Mouse (Mus musculus) bone marrow macrophage, adult 2 months (primary cell): ENCODE results near the gene Cc2d2a. TPM values are rescaled to one million over a fixed set of nuclear protein-coding genes. Genes with fewer than 3 reads are reported as not detected.

Source experiments
- H3K27ac ChIP-seq: 2 replicates; pipeline ENCODE4 v1.5.1; 2012; ENCODE audit warnings: low read depth, low read length; ENCODE audit not compliant: insufficient read depth
- H3K4me1 ChIP-seq: 2 replicates; pipeline ENCODE4 v1.6.1; 2012; ENCODE audit warnings: low read length; ENCODE audit not compliant: control insufficient read depth, insufficient read depth
- H3K4me3 ChIP-seq: 2 replicates; pipeline ENCODE4 v1.5.1; 2012; ENCODE audit warnings: mild to moderate bottlenecking, low read length, moderate library complexity; ENCODE audit not compliant: insufficient read depth
- CTCF ChIP-seq: IDR thresholded peaks from 2 replicates; pipeline ENCODE4 v1.5.1; 2012; ENCODE audit warnings: low read depth, mild to moderate bottlenecking, low read length, moderate library complexity
- POLR2A ChIP-seq: IDR thresholded peaks from 2 replicates; pipeline ENCODE4 v1.6.1; 2012; ENCODE audit warnings: mild to moderate bottlenecking, low read depth, low read length, borderline replicate concordance
- polyA plus RNA-seq: library from polyadenylated mRNA; stranded (reverse); fragments of >200 nt; gene quantifications from 2 replicates; pipeline ENCODE4 v1.2.4, GENCODE M21; 2012; ENCODE audit not compliant: missing spikeins, insufficient read depth, insufficient read length

The Cc2d2a gene
- polyA plus RNA-seq, 1 experiment, result 0.78 TPM

DNA sequence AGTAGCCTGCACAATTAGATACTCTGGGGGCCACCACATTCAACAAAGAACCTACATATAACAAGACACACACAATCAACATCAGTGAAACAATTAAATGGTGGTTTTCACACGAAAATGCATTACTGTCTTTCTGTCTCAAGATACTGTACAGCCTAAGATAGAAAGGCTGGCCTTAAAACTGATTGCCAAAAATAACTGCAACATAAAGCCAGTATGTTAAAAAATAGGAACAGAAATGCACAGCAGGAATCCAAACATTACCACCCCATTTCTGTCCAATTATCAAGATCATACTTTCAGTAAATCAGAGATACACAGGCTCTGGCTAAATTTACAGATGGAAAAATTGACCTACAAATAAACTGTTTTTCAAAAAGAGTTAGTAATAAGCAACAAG lies 114.8 kb downstream of the Cc2d2a start:
- no peak overlapping the region for H3K4me3 ChIP-seq
- TF ChIP-seq CTCF, result no peak
- no peak for TF ChIP-seq POLR2A

DNA sequence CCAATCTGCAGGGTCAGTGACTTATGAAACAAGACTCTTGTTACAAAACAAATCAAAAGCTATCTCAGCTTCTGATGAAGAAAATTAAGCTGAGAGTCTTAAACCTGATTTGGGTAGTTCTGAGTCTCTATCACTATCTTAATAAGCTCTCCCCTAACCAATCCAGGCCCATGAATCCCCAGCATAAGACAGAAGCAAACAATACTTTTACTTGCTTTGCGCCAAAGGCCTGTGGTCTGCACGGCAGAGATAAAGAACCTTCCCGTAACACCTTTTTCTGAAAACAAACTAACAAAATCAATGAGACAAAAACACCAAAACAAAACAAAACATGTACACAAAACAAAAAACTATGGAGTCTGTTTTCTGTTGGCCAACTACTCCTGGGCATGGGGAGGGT lies 116.4 kb downstream of the Cc2d2a start:
- Histone ChIP-seq H3K4me3 (no peak overlapping the region), H3K4me1 (peaks cover 19% of the 10 kb centered on the region), H3K27ac (no peak overlapping the region)
- no peak for TF ChIP-seq POLR2A
- no peak for TF ChIP-seq CTCF

More for the DNA sequence above, 114.8 kb downstream of the Cc2d2a start:
- Histone ChIP-seq H3K27ac (no peak overlapping the region), H3K4me1 (peaks cover 16% of the 10 kb centered on the region)

DNA sequence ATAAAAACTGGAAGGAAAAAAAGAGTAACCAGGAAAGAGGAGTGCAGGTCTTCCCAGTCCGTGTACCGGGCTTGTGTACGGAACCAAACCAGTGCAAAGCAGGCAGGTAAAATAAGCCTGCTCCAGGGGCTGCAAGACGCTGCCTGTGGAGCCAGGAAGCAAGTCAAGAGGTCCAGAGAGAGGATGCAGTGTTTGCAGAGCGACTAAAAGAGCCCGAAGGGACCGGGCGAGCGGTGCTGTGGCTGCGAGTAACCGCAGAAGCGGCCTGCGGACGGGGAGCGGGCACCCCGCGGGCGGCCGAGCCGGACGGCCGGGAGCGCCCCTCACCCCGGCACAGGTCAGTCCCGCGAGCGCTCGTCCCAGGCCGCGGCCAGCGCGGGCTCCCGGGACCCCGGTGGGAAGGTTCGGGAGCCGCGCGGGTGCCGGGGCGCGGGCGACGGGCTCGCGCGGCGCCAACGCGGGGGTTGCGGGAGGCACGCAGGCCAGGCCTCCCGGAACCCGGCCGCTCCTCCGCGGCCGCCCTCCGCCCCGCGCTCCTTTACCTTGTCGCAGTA lies 119.4 kb downstream of the Cc2d2a start:
- H3K4me3 ChIP-seq, result peak overlapping the region; percentile 100
- TF ChIP-seq CTCF (no peak), POLR2A (no peak)
- H3K4me1 ChIP-seq, result peaks cover 28% of the 10 kb centered on the region
- H3K27ac ChIP-seq, result peak overlapping the region; percentile 65

DNA sequence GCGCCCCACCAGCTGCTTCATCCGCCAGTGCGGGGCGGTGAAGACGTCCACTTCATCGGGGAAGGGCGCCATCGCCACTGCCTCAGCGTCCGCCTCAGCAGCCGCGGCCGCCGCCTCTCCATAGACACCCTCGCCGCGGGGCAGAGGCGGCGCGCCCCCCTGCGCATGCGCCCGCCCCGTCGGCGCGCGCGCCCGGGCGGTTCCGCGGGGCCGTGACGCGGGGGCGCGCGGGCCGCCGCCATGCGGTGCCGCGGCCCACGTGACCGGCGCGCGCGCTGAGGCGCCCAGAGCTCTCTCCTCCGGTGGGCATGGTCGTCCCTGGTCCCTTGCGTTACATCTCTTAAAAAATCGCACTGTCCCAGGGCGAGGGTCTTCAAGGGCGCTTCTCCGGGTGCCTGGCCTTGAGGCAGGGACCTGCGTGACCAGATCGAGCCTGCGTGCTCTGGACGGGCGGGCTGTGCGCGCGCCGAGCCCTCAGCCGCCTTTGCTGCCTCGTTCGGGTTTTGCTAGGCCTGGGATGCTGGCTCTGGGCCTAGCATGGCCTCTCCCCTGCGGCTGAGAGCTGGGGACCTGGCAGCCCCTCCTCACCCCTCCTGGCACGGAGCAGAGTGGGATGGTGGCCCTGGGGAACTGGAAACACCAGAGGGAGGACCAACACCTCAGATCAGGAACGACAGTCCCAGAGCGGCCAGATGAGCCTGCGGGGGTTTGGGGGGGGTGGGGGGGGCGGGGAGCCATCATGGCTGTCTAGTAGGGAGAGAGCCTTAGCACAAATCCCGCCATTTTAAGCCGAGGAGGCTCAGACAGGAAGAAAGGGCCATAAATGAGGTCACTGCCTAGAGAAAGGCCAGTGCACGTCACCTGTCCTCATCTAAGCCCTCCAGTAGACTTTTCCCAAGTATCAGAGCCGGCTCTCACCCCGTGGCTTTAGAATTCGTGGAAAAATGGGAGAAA lies 120.1 kb downstream of the Cc2d2a start:
- no peak for TF ChIP-seq CTCF
- no peak for TF ChIP-seq POLR2A
- peaks cover 32% of the 10 kb centered on the region for H3K4me1 ChIP-seq
- H3K4me3 ChIP-seq, result peak overlapping the region; percentile 100
- peak overlapping the region; percentile 67 for H3K27ac ChIP-seq

DNA sequence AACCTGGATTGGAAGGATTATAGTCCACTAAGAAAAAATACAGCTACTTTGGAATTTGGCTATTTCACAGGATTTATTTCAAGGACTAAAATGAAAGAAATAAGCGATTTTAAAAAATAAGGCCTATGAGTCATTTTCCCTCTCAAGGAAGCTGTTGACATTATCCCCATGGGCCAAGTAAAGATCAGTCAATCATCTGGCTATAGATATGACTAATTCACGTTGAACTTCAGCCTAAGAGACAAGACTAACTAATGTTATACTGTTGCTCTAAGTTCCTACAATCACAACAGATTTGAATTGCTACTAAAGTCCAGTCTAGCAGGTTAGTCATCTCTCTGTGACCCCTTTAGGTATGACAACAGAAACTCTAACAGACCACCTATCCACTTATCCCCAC lies 121.8 kb downstream of the Cc2d2a start:
- TF ChIP-seq POLR2A (no peak), CTCF (no peak)
- Histone ChIP-seq H3K4me3 (no peak overlapping the region), H3K4me1 (peaks cover 39% of the 10 kb centered on the region), H3K27ac (no peak overlapping the region)

DNA sequence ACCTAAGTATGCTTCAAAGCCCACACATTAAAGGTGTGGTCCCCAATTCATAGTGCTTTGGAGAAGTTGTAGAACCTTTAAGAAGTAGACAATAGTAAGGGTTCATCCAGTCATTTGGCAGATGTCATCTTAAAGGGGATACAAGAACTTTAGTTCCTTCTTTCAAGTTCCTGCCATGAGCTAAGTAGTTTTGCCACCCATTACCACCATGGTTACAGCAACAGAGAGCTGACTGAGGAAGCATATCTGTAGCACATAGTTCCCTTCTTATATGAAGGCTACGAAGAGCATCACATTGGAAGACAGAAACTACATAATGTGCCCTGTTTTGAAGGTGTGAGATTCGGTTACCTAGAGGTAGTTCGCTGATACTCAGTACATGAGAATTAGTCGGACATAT lies 124.5 kb downstream of the Cc2d2a start:
- Histone ChIP-seq H3K27ac (peak overlapping the region; percentile 14; the same call in 1 of the 2 replicates), H3K4me1 (peaks cover 28% of the 10 kb centered on the region), H3K4me3 (no peak overlapping the region)
- TF ChIP-seq CTCF (no peak), POLR2A (no peak)

DNA sequence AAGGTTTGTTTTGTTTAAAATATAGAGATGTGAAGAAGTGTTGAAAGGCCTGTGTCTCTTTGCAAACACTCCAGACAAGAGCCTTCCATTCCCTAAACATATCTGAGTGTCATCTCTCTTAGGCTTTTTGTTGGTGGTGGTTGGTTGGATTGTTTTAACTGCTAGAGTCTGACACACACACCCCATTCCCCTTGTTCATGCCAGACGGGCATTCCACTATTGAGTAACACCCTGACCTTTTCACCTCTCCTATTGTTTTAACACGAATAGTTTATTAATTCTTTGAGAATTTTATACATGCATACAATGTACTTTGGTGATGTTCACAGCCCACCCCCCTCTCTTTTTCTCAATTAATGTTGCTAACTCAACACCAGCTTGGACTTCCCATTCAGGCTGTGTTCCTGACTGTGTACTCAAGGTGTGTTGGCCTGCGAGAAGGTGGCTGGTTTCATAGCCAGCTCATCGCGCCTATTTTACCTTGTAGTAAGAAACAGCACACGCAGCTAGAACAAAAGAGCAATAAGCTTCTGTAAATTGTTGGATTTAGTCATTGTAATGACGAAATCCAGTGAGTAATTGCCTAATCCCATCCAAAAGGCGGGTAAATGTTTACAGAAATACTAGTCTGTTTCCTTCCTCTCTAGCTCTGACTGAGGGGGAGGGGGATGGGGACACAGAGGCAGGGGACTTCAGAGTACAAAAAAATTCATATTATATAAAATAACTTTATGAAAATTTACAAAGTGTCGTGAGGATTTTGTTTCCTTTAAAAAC lies 126.0 kb downstream of the Cc2d2a start:
- no peak for TF ChIP-seq POLR2A
- no peak for TF ChIP-seq CTCF
- H3K27ac ChIP-seq, result peak overlapping the region; percentile 34
- H3K4me1 ChIP-seq, result peaks cover 25% of the 10 kb centered on the region
- no peak overlapping the region for H3K4me3 ChIP-seq

Other genes with a start within 250 kb of the Cc2d2a start
- gene C1qtnf7, start 146.8 kb upstream of the Cc2d2a start, polyA plus RNA-seq, result not detected in 2 replicates
- 33.5 and 34.6 TPM in 2 replicates for gene Bst1, start 156.5 kb downstream of the Cc2d2a start, polyA plus RNA-seq
- gene Fbxl5, start 159.3 kb downstream of the Cc2d2a start, polyA plus RNA-seq, result 46.5 and 47.2 TPM in 2 replicates
- not detected in 2 replicates for gene Cd38, start 206.2 kb downstream of the Cc2d2a start, polyA plus RNA-seq